In the genomic region with DNA sequence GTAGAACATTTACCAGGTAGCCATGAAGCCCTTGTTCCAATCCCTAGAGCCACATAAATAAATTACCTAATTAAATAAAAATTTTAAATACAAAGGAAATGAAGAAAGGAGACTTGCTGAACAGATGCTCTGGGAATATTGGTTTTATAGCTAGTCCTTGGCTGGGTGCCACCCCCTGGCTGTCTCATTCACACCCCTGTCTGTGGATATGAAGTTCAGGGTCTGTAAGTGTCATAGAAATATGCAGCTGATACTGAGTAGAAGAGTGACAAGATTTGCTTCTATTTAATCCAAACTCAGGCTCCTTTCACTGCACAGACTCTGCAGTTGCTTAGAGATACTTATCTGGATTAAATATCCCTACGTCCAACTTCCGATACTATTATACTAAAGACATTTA, we compare ENCODE assay signal across 19 mouse cellular contexts.
DNase-seq lines count a peak whose midpoint lies in the region; ATAC-seq and TF ChIP-seq lines count a peak whose summit lies in the region.
"Had no signal": no experiment of that assay in that cellular context is flagged by ENCODE, and none has a peak within 500 bp of the region (broad histone marks: within the 10 kb centered on the region; RNA-seq: fewer than 3 reads in every experiment).

No protein-coding gene starts in this region.

- H3K4me2 ChIP-seq in forebrain, embryonic 13.5 days: no peak overlapping the region
- no peak overlapping the region for H3K4me2 ChIP-seq in forebrain, embryonic 11.5 days (ENCODE audit: low read depth, low read length, severe bottlenecking)
- H3K4me2 ChIP-seq in hindbrain, embryonic 14.5 days (replicated peaks): no peak overlapping the region
- no peak overlapping the region for H3K4me2 ChIP-seq in hindbrain, embryonic 11.5 days (replicated peaks; ENCODE audit: low read depth, low read length)
- H3K4me2 ChIP-seq in midbrain, postnatal 0 days (ENCODE audit: low read depth, low read length, poor library complexity, severe bottlenecking): no peak overlapping the region
- H3K4me2 ChIP-seq in midbrain, embryonic 11.5 days: no peak overlapping the region
- no peak overlapping the region for H3K4me2 ChIP-seq in forebrain, embryonic 16.5 days (ENCODE audit: low read length)
- H3K4me2 ChIP-seq: embryonic facial prominence, embryonic 15.5 days; kidney, embryonic 15.5 days; limb, embryonic 15.5 days; midbrain, embryonic 15.5 days had no signal

- no peaks in the 10 kb centered on the region for H3K9me3 ChIP-seq in forebrain, embryonic 13.5 days (replicated peaks)
- H3K9me3 ChIP-seq in forebrain, embryonic 11.5 days (ENCODE audit: control insufficient read depth, low read length): no peaks in the 10 kb centered on the region
- H3K9me3 ChIP-seq in hindbrain, embryonic 14.5 days (ENCODE audit: control insufficient read depth, low read length): no peaks in the 10 kb centered on the region
- H3K9me3 ChIP-seq in hindbrain, embryonic 11.5 days (ENCODE audit: control insufficient read depth, low read length): no peaks in the 10 kb centered on the region
- H3K9me3 ChIP-seq in midbrain, postnatal 0 days (ENCODE audit: low read length): no peaks in the 10 kb centered on the region
- H3K9me3 ChIP-seq in midbrain, embryonic 11.5 days (ENCODE audit: control insufficient read depth, low read length): no peaks in the 10 kb centered on the region
- H3K9me3 ChIP-seq in forebrain, embryonic 16.5 days (ENCODE audit: control insufficient read depth, low read length): no peaks in the 10 kb centered on the region
- H3K9me3 ChIP-seq: embryonic facial prominence, embryonic 15.5 days; kidney, embryonic 15.5 days; limb, embryonic 15.5 days; midbrain, embryonic 15.5 days had no signal

- WGBS in forebrain, embryonic 13.5 days: 85% methylated on average over 2 of the region's 2 CpGs
- WGBS in forebrain, embryonic 11.5 days: 89% methylated on average over 2 of the region's 2 CpGs
- WGBS in hindbrain, embryonic 14.5 days: 84% methylated on average over 2 of the region's 2 CpGs
- 99% methylated on average over 2 of the region's 2 CpGs for WGBS in hindbrain, embryonic 11.5 days
- 68% methylated on average over 2 of the region's 2 CpGs for WGBS in midbrain, postnatal 0 days
- 97% methylated on average over 2 of the region's 2 CpGs for WGBS in midbrain, embryonic 11.5 days
- 75% methylated on average over 2 of the region's 2 CpGs for WGBS in forebrain, embryonic 16.5 days

- 0 out of 2 replicates have a peak, but pooled peaks cover 3% of the 10 kb centered on the region for H3K4me1 ChIP-seq in forebrain, embryonic 13.5 days
- H3K4me1 ChIP-seq in forebrain, embryonic 11.5 days (replicated peaks; ENCODE audit: control insufficient read depth, insufficient read depth, low read length): no peaks in the 10 kb centered on the region
- no peaks in the 10 kb centered on the region for H3K4me1 ChIP-seq in hindbrain, embryonic 14.5 days (replicated peaks; ENCODE audit: control insufficient read depth, insufficient read depth, low read length)
- no peaks in the 10 kb centered on the region for H3K4me1 ChIP-seq in hindbrain, embryonic 11.5 days (replicated peaks; ENCODE audit: control insufficient read depth, insufficient read depth, low read length)
- no peaks in the 10 kb centered on the region for H3K4me1 ChIP-seq in midbrain, postnatal 0 days (ENCODE audit: insufficient read depth, low read length)
- H3K4me1 ChIP-seq in midbrain, embryonic 11.5 days (ENCODE audit: control insufficient read depth, insufficient read depth, low read length): no peaks in the 10 kb centered on the region
- H3K4me1 ChIP-seq in forebrain, embryonic 16.5 days (replicated peaks; ENCODE audit: control insufficient read depth, insufficient read depth, low read length): no peaks in the 10 kb centered on the region
- H3K4me1 ChIP-seq: embryonic facial prominence, embryonic 15.5 days; kidney, embryonic 15.5 days; limb, embryonic 15.5 days; midbrain, embryonic 15.5 days had no signal

- H3K9ac ChIP-seq in forebrain, embryonic 13.5 days: no peak overlapping the region
- no peak overlapping the region for H3K9ac ChIP-seq in forebrain, embryonic 11.5 days (ENCODE audit: low read length)
- H3K9ac ChIP-seq in hindbrain, embryonic 14.5 days: no peak overlapping the region
- H3K9ac ChIP-seq in hindbrain, embryonic 11.5 days (ENCODE audit: low read depth, low read length): no peak overlapping the region
- no peak overlapping the region for H3K9ac ChIP-seq in midbrain, postnatal 0 days (replicated peaks; ENCODE audit: low read length, poor library complexity, severe bottlenecking)
- no peak overlapping the region for H3K9ac ChIP-seq in midbrain, embryonic 11.5 days (ENCODE audit: low read length)
- no peak overlapping the region for H3K9ac ChIP-seq in forebrain, embryonic 16.5 days (replicated peaks; ENCODE audit: low read depth, low read length)
- H3K9ac ChIP-seq: embryonic facial prominence, embryonic 15.5 days; kidney, embryonic 15.5 days; limb, embryonic 15.5 days; midbrain, embryonic 15.5 days had no signal

- no peaks in the 10 kb centered on the region for H3K27me3 ChIP-seq in forebrain, embryonic 13.5 days
- no peaks in the 10 kb centered on the region for H3K27me3 ChIP-seq in forebrain, embryonic 11.5 days (ENCODE audit: control insufficient read depth, insufficient read depth, low read length)
- H3K27me3 ChIP-seq in hindbrain, embryonic 14.5 days (ENCODE audit: control insufficient read depth, insufficient read depth, low read length): no peaks in the 10 kb centered on the region
- H3K27me3 ChIP-seq in hindbrain, embryonic 11.5 days (ENCODE audit: control insufficient read depth, insufficient read depth, low read length): no peaks in the 10 kb centered on the region
- no peaks in the 10 kb centered on the region for H3K27me3 ChIP-seq in midbrain, postnatal 0 days (ENCODE audit: insufficient read depth, low read length)
- no peaks in the 10 kb centered on the region for H3K27me3 ChIP-seq in midbrain, embryonic 11.5 days (ENCODE audit: control insufficient read depth, insufficient read depth, low read length)
- H3K27me3 ChIP-seq in forebrain, embryonic 16.5 days (replicated peaks; ENCODE audit: control insufficient read depth, insufficient read depth, low read length): no peaks in the 10 kb centered on the region
- H3K27me3 ChIP-seq: embryonic facial prominence, embryonic 15.5 days; kidney, embryonic 15.5 days; limb, embryonic 15.5 days; midbrain, embryonic 15.5 days had no signal

- no peak for DNase-seq in forebrain, embryonic 11.5 days (ENCODE audit: low spot score)
- DNase-seq in hindbrain, embryonic 14.5 days (ENCODE audit: low spot score): peak; percentile 37
- DNase-seq in hindbrain, embryonic 11.5 days (ENCODE audit: low spot score): no peak
- peak; percentile 43 for DNase-seq in midbrain, postnatal 0 days (ENCODE audit: low spot score)
- no peak for DNase-seq in midbrain, embryonic 11.5 days (ENCODE audit: low spot score, missing footprints)
- no peak for DNase-seq in adrenal gland, postnatal 36 days
- DNase-seq: B cell, adult 2 months; cerebellum, adult 9-10 months; gastrocnemius, postnatal 36 days; layer of hippocampus, postnatal 36 days; lung, postnatal 10 days; right cerebral cortex, adult 18-20 months; thymus, postnatal 14 days had no signal

- peak; percentile 73 for ATAC-seq in forebrain, embryonic 13.5 days
- ATAC-seq in forebrain, embryonic 11.5 days (replicated peaks; ENCODE audit: low FRiP score): no peak
- peak; percentile 48; the same call in 1 of the 2 replicates for ATAC-seq in hindbrain, embryonic 14.5 days (ENCODE audit: low FRiP score)
- no peak for ATAC-seq in hindbrain, embryonic 11.5 days (ENCODE audit: low FRiP score)
- no peak for ATAC-seq in midbrain, postnatal 0 days (ENCODE audit: low FRiP score)
- ATAC-seq in midbrain, embryonic 11.5 days (ENCODE audit: low FRiP score): no peak
- peak; percentile 67 for ATAC-seq in forebrain, embryonic 16.5 days
- ATAC-seq: midbrain, embryonic 15.5 days had no signal

- no peak overlapping the region for H3K4me3 ChIP-seq in forebrain, embryonic 13.5 days
- H3K4me3 ChIP-seq in forebrain, embryonic 11.5 days (ENCODE audit: low read depth, low read length): no peak overlapping the region
- no peak overlapping the region for H3K4me3 ChIP-seq in hindbrain, embryonic 14.5 days (replicated peaks; ENCODE audit: low read length)
- no peak overlapping the region for H3K4me3 ChIP-seq in hindbrain, embryonic 11.5 days (ENCODE audit: low read depth, low read length)
- no peak overlapping the region for H3K4me3 ChIP-seq in midbrain, postnatal 0 days (ENCODE audit: low read depth, low read length)
- H3K4me3 ChIP-seq in midbrain, embryonic 11.5 days (ENCODE audit: low read depth, low read length): no peak overlapping the region
- H3K4me3 ChIP-seq in forebrain, embryonic 16.5 days (replicated peaks; ENCODE audit: low read length): no peak overlapping the region
- H3K4me3 ChIP-seq: embryonic facial prominence, embryonic 15.5 days; kidney, embryonic 15.5 days; limb, embryonic 15.5 days; midbrain, embryonic 15.5 days had no signal

- TF ChIP-seq CTCF in midbrain, postnatal 0 days (IDR thresholded peaks at IDR 0.05): no peak

- H3K36me3 ChIP-seq in forebrain, embryonic 13.5 days (ENCODE audit: poor library complexity, severe bottlenecking): no peaks in the 10 kb centered on the region
- no peaks in the 10 kb centered on the region for H3K36me3 ChIP-seq in forebrain, embryonic 11.5 days (ENCODE audit: control insufficient read depth, insufficient read depth, low read length)
- H3K36me3 ChIP-seq in hindbrain, embryonic 14.5 days (replicated peaks; ENCODE audit: control insufficient read depth, insufficient read depth): no peaks in the 10 kb centered on the region
- no peaks in the 10 kb centered on the region for H3K36me3 ChIP-seq in hindbrain, embryonic 11.5 days (ENCODE audit: control insufficient read depth, insufficient read depth, low read length)
- H3K36me3 ChIP-seq in midbrain, postnatal 0 days (ENCODE audit: insufficient read depth, low read length): no peaks in the 10 kb centered on the region
- H3K36me3 ChIP-seq in midbrain, embryonic 11.5 days (ENCODE audit: control insufficient read depth, insufficient read depth, low read length): no peaks in the 10 kb centered on the region
- H3K36me3 ChIP-seq in forebrain, embryonic 16.5 days (ENCODE audit: control insufficient read depth, insufficient read depth): no peaks in the 10 kb centered on the region
- H3K36me3 ChIP-seq: embryonic facial prominence, embryonic 15.5 days; kidney, embryonic 15.5 days; limb, embryonic 15.5 days; midbrain, embryonic 15.5 days had no signal

- H3K27ac ChIP-seq in forebrain, embryonic 13.5 days: no peak overlapping the region
- no peak overlapping the region for H3K27ac ChIP-seq in forebrain, embryonic 11.5 days (ENCODE audit: low read depth, low read length)
- no peak overlapping the region for H3K27ac ChIP-seq in hindbrain, embryonic 14.5 days
- no peak overlapping the region for H3K27ac ChIP-seq in hindbrain, embryonic 11.5 days (ENCODE audit: low read depth, low read length)
- no peak overlapping the region for H3K27ac ChIP-seq in midbrain, postnatal 0 days (ENCODE audit: low read depth, low read length)
- H3K27ac ChIP-seq in midbrain, embryonic 11.5 days (ENCODE audit: low read depth, low read length): no peak overlapping the region
- H3K27ac ChIP-seq in forebrain, embryonic 16.5 days (ENCODE audit: low read length): no peak overlapping the region
- H3K27ac ChIP-seq: embryonic facial prominence, embryonic 15.5 days; kidney, embryonic 15.5 days; limb, embryonic 15.5 days; midbrain, embryonic 15.5 days had no signal

Comparison
In these comparisons a context has a peak if more than half of its experiments do, and no peak if none do; other contexts are left out.
1. ATAC-seq: peak in forebrain, embryonic 13.5 days (single experiment), hindbrain, embryonic 14.5 days (single experiment) and forebrain, embryonic 16.5 days (single experiment); none in forebrain, embryonic 11.5 days (single experiment), hindbrain, embryonic 11.5 days (single experiment), midbrain, postnatal 0 days (single experiment) and midbrain, embryonic 11.5 days (single experiment).
2. DNase-seq: peak in hindbrain, embryonic 14.5 days (single experiment) and midbrain, postnatal 0 days (single experiment); none in forebrain, embryonic 11.5 days (single experiment), hindbrain, embryonic 11.5 days (single experiment), midbrain, embryonic 11.5 days (single experiment) and adrenal gland, postnatal 36 days (0 of 2).